Mouse (Mus musculus) small intestine, adult 2 months (tissue): ENCODE measurements around the gene Ehbp1l1. TPM values are rescaled to one million over a fixed set of nuclear protein-coding genes. Genes with fewer than 3 reads are reported as not detected.

ENCODE experiments used
- H3K27ac ChIP-seq: fragments of 200-500 bp; 2 replicates; pipeline ENCODE4 v1.5.1; 2012; ENCODE audit warnings: low read depth, low read length, control low read depth, inconsistent platforms; ENCODE audit not compliant: insufficient read depth
- H3K27me3 ChIP-seq: fragments of 200-500 bp; 2 replicates; pipeline ENCODE4 v1.6.1; 2012; ENCODE audit warnings: mild to moderate bottlenecking, moderate library complexity, low read length, inconsistent platforms; ENCODE audit not compliant: control insufficient read depth, insufficient read depth
- H3K36me3 ChIP-seq: fragments of 200-500 bp; 2 replicates; pipeline ENCODE4 v1.6.1; 2012; ENCODE audit warnings: mild to moderate bottlenecking, low read length, control low read depth, inconsistent platforms; ENCODE audit not compliant: control insufficient read depth, insufficient read depth
- H3K4me1 ChIP-seq: fragments of 200-500 bp; 2 replicates; pipeline ENCODE4 v1.6.1; 2012; ENCODE audit warnings: low read length, inconsistent platforms, mixed read lengths; ENCODE audit not compliant: control insufficient read depth, insufficient read depth, insufficient read length
- H3K4me3 ChIP-seq: fragments of 200-500 bp; 2 replicates; pipeline ENCODE4 v1.5.1; 2012; ENCODE audit warnings: low read depth, mild to moderate bottlenecking, control low read depth, inconsistent platforms, low read length, moderate library complexity
- CTCF ChIP-seq: fragments of 200-500 bp; IDR thresholded peaks from 2 replicates; pipeline ENCODE4 v1.5.1; 2012; ENCODE audit warnings: low read depth, mild to moderate bottlenecking, control low read depth, inconsistent platforms, low read length, moderate library complexity, mixed read lengths; ENCODE audit not compliant: insufficient replicate concordance, insufficient read length; ENCODE audit errors: extremely low read depth
- POLR2A ChIP-seq: fragments of 200-500 bp; IDR thresholded peaks from 2 replicates; pipeline ENCODE4 v1.6.1; 2012; ENCODE audit warnings: low read depth, mild to moderate bottlenecking, control low read depth, inconsistent platforms, low read length, moderate library complexity
- WGBS: fragments of 180-500 bp; shearing (Covaris S2); methylation state at CpG from one replicate; pipeline ENCODE4 v1.1.7; 2018; 5-methylcytosine and 5-hydroxymethylcytosine counted together
- polyA plus RNA-seq: library from polyadenylated mRNA; depleted of rRNA; stranded (reverse); fragments of >200 nt; gene quantifications from 2 replicates; pipeline ENCODE4 v1.2.3, GENCODE M21; 2012

Gene Ehbp1l1
- polyA plus RNA-seq, 1 experiment, result 100 TPM

DNA sequence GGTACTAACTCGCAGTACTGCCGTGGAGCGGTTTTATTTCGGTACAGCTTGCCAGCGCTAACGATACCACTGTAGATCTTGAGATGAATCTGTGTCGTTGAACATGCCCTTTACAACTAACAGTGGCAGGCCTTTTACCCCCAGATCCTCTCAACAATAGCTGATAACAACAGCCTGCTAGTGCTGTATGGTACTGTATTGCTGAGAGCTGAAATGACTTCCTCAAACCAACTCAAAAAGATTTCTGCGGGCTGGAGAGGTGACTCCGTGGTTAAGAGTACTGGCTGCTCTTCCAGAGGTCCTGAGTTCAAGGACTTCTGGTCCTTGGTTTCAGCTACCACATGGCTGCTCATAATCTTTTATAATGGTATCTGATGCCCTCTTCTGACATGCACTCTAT lies 8.2 kb upstream of the Ehbp1l1 start:
- Histone ChIP-seq H3K4me1 (peaks cover 11% of the 10 kb centered on the region), H3K36me3 (no peaks in the 10 kb centered on the region), H3K27me3 (no peaks in the 10 kb centered on the region), H3K4me3 (no peak overlapping the region), H3K27ac (no peak overlapping the region)
- WGBS, result 68% methylated on average over 9 of the region's 9 CpGs
- no peak for TF ChIP-seq POLR2A
- TF ChIP-seq CTCF, result no peak

DNA sequence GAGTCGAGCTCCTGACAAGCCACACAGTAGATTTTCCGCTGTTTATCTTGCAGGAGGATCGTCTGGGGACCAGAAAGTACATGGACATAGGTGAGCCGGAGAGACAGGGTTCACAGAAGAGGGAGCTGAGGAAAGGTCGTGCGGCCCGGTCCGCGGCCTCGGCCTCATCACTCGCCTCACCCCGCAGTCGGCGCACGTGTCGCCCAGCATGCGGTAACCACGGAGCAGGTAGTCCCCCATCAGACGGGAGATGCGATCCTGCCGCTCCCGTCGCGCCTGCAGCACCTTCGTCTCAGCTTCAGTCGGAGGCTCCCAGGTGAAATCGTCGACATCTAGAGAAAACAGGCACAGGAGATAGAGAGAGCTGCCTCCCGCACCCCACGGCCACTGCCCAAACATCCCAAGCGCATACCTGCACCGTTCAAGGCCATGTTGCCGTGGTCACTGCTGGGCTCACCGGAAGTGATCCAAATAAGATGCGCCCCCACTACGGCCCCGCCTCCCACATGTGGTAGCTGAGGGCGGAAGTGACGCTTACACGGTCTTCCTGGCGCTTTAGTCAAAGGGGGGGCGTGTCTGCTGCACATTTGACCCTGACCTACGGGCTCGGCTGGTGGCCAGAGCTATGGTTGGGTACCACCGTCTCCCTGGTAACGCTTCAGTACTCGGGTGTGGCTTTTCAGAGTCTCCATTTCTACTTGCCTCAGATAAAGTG lies 5.3 kb upstream of the Ehbp1l1 start:
- WGBS, result under 1% methylated on average over 47 of the region's 47 CpGs
- H3K27me3 ChIP-seq, result no peaks in the 10 kb centered on the region
- peak overlapping the region; percentile 87 for H3K4me3 ChIP-seq
- peaks cover 28% of the 10 kb centered on the region for H3K4me1 ChIP-seq
- TF ChIP-seq CTCF, result no peak
- TF ChIP-seq POLR2A, result 0 out of 2 replicates have a peak, but pooled peaks have one; percentile 43
- H3K36me3 ChIP-seq, result no peaks in the 10 kb centered on the region
- no peak overlapping the region for H3K27ac ChIP-seq

DNA sequence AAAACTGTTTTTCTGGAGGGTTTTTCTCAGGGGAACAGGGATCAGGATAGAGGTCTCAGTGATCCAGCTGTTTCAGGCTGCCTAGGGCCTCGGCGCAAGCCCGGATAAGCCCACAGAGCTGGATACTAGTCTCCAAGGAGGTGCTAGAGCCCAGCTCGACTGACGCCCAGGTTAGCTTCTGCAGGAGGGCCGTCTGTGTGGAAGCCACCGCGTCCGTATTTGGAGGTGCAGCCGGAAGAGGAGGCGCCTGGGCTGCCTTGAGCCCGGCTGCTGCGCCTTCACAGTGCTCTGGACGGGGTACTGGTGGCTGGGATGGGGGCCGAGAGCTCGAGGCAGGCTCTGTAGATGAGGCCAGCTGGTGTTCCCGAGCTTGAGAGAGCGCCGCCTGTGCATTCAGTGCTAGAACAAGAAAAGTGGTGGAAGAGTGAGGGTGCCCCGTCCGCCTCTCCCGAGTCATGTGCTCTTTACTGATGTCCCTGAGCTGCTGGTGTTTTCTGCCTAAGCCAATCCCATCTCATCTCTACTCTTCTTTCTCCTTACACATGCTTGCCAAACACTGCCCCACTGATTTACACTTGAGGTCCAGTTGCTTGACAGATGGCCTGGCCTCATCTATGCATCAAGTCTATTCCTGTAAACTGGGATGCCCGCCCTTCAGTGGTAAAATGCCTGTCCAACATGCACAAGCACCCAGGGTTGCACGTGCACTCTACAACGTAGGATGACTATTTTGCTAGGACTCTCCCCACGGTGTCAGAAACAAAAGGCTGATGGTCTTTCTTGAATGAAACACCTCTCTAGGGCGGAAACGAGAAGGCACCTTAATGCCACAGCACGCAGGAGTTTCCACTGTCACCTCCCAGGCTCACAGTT lies 4.4 kb upstream of the Ehbp1l1 start:
- H3K27me3 ChIP-seq, result no peaks in the 10 kb centered on the region
- peaks cover 30% of the 10 kb centered on the region for H3K4me1 ChIP-seq
- no peak overlapping the region for H3K27ac ChIP-seq
- WGBS, result 74% methylated on average over 29 of the region's 29 CpGs
- peak overlapping the region; percentile 87 for H3K4me3 ChIP-seq
- TF ChIP-seq CTCF, result no peak
- no peak for TF ChIP-seq POLR2A
- no peaks in the 10 kb centered on the region for H3K36me3 ChIP-seq

DNA sequence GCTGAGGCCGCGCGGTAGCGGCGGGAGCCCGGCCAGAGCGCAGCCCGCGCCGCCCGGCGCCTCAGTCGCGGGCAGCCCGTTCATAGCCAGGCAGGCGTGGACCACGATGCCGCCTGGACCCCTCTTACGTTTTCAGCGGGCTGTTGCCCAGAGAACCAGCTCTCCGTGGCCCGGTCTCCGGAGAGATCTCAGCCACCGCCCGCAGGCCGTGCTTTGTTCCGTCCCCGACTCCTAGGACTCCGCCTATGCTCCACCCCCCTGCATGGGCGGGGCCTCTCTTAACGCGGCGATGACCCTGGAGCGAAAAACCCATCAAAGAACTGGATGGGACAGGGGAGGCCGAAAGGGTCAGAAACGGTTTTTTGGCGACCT lies 3.3 kb upstream of the Ehbp1l1 start, which contains the start of gene Fam89b:
Gene Fam89b (minus strand): TSS at position 210 of the 372 bp plus-strand sequence.
- Histone ChIP-seq H3K4me1 (peaks cover 33% of the 10 kb centered on the region), H3K27ac (peak within 1 kb of the TSS; percentile 15; the same call in 1 of the 2 replicates), H3K27me3 (no peaks in the 10 kb centered on the region), H3K4me3 (peak within 1 kb of the TSS; percentile 89), H3K36me3 (no peaks in the 10 kb centered on the region)
- TF ChIP-seq CTCF (no peak), POLR2A (peak; percentile 89)
- WGBS, result under 1% methylated on average over 37 of the region's 37 CpGs

DNA sequence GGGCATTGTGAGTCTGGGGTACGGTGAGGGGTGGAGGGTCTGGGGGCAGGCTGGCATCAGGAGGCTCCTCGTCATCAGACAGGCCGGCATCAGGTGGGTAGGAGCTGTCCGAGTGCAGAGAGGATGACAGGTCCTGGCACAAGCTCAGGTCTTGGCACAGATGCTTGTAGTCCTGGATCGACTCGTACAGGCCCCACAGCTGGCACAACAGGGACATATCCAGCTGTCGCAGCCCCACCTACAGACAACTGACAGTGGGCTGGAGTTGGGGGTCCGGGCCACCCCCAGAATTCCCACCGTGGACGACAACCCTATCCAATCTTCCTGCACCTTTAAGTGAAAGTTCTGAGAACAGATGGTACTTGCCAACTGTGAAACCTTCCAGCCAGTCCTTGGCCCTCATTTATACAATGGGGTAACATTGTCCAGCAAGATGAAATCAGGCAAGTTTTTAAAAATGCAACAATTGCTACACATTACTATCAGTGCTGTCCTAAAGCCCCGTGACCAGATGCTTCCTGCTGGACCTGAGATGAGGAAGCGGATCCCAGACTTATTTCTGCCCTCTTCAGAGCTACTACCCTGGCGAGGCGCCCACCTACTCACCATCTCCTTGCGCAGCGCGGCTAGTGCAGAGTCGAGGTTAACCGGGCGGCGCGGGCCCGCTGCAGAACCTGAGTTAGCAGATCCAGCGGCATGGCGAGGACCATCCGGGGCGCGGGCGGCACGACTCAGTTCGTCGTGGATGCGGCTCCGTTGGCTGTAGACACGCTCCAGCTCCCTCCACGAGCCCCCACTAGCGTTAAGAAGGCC lies 2.7 kb upstream of the Ehbp1l1 start:
- no peaks in the 10 kb centered on the region for H3K27me3 ChIP-seq
- TF ChIP-seq POLR2A (no peak), CTCF (no peak)
- 7% methylated on average over 37 of the region's 37 CpGs for WGBS
- peak overlapping the region; percentile 89 for H3K4me3 ChIP-seq
- no peaks in the 10 kb centered on the region for H3K36me3 ChIP-seq
- H3K27ac ChIP-seq, result peak overlapping the region; percentile 15; the same call in 1 of the 2 replicates
- peaks cover 39% of the 10 kb centered on the region for H3K4me1 ChIP-seq

DNA sequence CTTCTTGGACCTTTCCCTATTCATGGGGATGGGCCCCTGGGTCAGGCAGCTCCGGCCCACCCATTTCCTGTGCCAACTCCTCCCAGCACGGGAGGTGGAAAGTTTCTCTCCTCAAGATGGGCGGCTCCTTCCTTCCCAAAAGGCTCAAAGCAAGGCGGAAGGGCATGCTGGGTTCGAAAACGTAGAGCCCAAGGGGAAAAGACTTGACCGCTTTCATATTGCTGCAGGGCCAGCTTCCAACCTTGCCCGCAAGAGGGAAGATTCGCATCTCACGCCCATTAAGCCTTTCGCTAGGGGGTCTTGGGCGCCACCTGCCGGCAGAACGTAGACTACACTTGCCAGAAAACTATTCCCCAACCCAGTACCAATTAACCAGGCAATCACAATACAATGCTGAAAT lies 1.6 kb upstream of the Ehbp1l1 start:
- Histone ChIP-seq H3K27ac (peak overlapping the region; percentile 82), H3K27me3 (no peaks in the 10 kb centered on the region), H3K36me3 (no peaks in the 10 kb centered on the region), H3K4me1 (peaks cover 43% of the 10 kb centered on the region), H3K4me3 (peak overlapping the region; percentile 46)
- TF ChIP-seq POLR2A (no peak), CTCF (peak; percentile 98)
- WGBS, result 6% methylated on average over 14 of the region's 14 CpGs
